ENCODE assay signal across 8 mouse cellular contexts in genomic region chr8:91531971-91532370, GRCm38 (mm10).
DNase-seq lines count a peak whose midpoint lies in the region; ATAC-seq and TF ChIP-seq lines count a peak whose summit lies in the region.

No protein-coding gene starts in this region.

- no peak overlapping the region for H3K4me3 ChIP-seq in heart, embryonic 11.5 days (ENCODE audit: low read depth, low read length)
- H3K4me3 ChIP-seq in bone marrow macrophage, adult 2 months (ENCODE audit: insufficient read depth, low read length): no peak overlapping the region
- H3K4me3 ChIP-seq in forebrain, embryonic 11.5 days (ENCODE audit: low read depth, low read length): no peak overlapping the region
- H3K4me3 ChIP-seq in spleen, adult 2 months (ENCODE audit: extremely low read depth, insufficient read depth, insufficient read length): no peak overlapping the region

- no peaks in the 10 kb centered on the region for H3K9me3 ChIP-seq in heart, embryonic 11.5 days (replicated peaks; ENCODE audit: control insufficient read depth, low read length)
- H3K9me3 ChIP-seq in forebrain, embryonic 11.5 days (ENCODE audit: control insufficient read depth, low read length): no peaks in the 10 kb centered on the region

- peak; percentile 66 for TF ChIP-seq CTCF in bone marrow macrophage, adult 2 months (IDR thresholded peaks at IDR 0.05; ENCODE audit: low read depth, low read length)
- peak; percentile 54; the same call in 1 of the 2 replicates for TF ChIP-seq CTCF in spleen, adult 2 months (IDR thresholded peaks at IDR 0.05; ENCODE audit: extremely low read depth, insufficient read depth, insufficient read length, insufficient replicate concordance)

- peak; percentile 72 to 92 for DNase-seq in heart, adult 18-20 months
- peak; percentile 88 for DNase-seq in forebrain, embryonic 11.5 days (ENCODE audit: low spot score)
- DNase-seq in layer of hippocampus, postnatal 25 days (ENCODE audit: extremely low spot score in 1 of 2, low spot score in 1 of 2): peak; percentile 70 to 95
- DNase-seq in spleen, adult 2 months (ENCODE audit: low read depth in 1 of 2, low spot score in 2 of 2): peak in 1 of 2 experiments; percentile 36

- WGBS in heart, embryonic 11.5 days (ENCODE audit: insufficient replicate concordance): 30% methylated on average over 8 of the region's 8 CpGs
- 31% methylated on average over 8 of the region's 8 CpGs for WGBS in forebrain, embryonic 11.5 days
- 55% methylated on average over 8 of the region's 8 CpGs for WGBS in spleen, adult 2 months

- TF ChIP-seq POLR2A in bone marrow macrophage, adult 2 months (IDR thresholded peaks at IDR 0.05; ENCODE audit: borderline replicate concordance, low read depth, low read length): no peak
- no peak for TF ChIP-seq POLR2A in spleen, adult 2 months (IDR thresholded peaks at IDR 0.05; ENCODE audit: low read depth, low read length)

- ATAC-seq in heart, embryonic 11.5 days (replicated peaks; ENCODE audit: insufficient number of reproducible peaks, low FRiP score, low TSS enrichment): no peak
- no peak for ATAC-seq in forebrain, embryonic 11.5 days (replicated peaks; ENCODE audit: low FRiP score)
- ATAC-seq in hematopoietic stem cell, adult 5-6 weeks (replicated peaks in 1 of 2; ENCODE audit: insufficient read depth in 1 of 2, low FRiP score in 2 of 2, low TSS enrichment in 1 of 2, low read depth in 1 of 2, poor library complexity in 2 of 2, severe bottlenecking in 2 of 2): peak; percentile 53 to 66; a peak in 2 of 4 replicates
- peak; percentile 48; the same call in 1 of the 2 replicates for ATAC-seq in megakaryocyte-erythroid progenitor cell, adult 5-6 weeks (replicated peaks; ENCODE audit: low FRiP score, low TSS enrichment, poor library complexity, severe bottlenecking)

- H3K27ac ChIP-seq in heart, embryonic 11.5 days (ENCODE audit: low read depth, low read length): no peak overlapping the region
- H3K27ac ChIP-seq in bone marrow macrophage, adult 2 months (ENCODE audit: insufficient read depth, low read depth, low read length): no peak overlapping the region
- no peak overlapping the region for H3K27ac ChIP-seq in forebrain, embryonic 11.5 days (ENCODE audit: low read depth, low read length)
- no peak overlapping the region for H3K27ac ChIP-seq in spleen, adult 2 months (ENCODE audit: insufficient read depth, low read length)

- no peaks in the 10 kb centered on the region; the same call in 1 of the 2 replicates for H3K36me3 ChIP-seq in heart, embryonic 11.5 days (ENCODE audit: control insufficient read depth, insufficient read depth, low read length)
- H3K36me3 ChIP-seq in forebrain, embryonic 11.5 days (ENCODE audit: control insufficient read depth, insufficient read depth, low read length): no peaks in the 10 kb centered on the region; the same call in 1 of the 2 replicates
- no peaks in the 10 kb centered on the region for H3K36me3 ChIP-seq in spleen, adult 2 months (ENCODE audit: control insufficient read depth, insufficient read depth, low read length)

- H3K4me2 ChIP-seq in heart, embryonic 11.5 days: no peak overlapping the region
- no peak overlapping the region for H3K4me2 ChIP-seq in forebrain, embryonic 11.5 days (ENCODE audit: low read depth, low read length, severe bottlenecking)

- peaks cover 5% of the 10 kb centered on the region; the same call in 1 of the 2 replicates for H3K4me1 ChIP-seq in heart, embryonic 11.5 days (ENCODE audit: control insufficient read depth, insufficient read depth, low read length)
- H3K4me1 ChIP-seq in bone marrow macrophage, adult 2 months (ENCODE audit: control insufficient read depth, insufficient read depth, low read length): no peaks in the 10 kb centered on the region
- peaks cover 2% of the 10 kb centered on the region; the same call in 1 of the 2 replicates for H3K4me1 ChIP-seq in forebrain, embryonic 11.5 days (replicated peaks; ENCODE audit: control insufficient read depth, insufficient read depth, low read length)
- H3K4me1 ChIP-seq in spleen, adult 2 months (ENCODE audit: control insufficient read depth, insufficient read depth, insufficient read length): no peaks in the 10 kb centered on the region

- H3K27me3 ChIP-seq in heart, embryonic 11.5 days (ENCODE audit: control insufficient read depth, insufficient read depth, low read length): no peaks in the 10 kb centered on the region
- H3K27me3 ChIP-seq in forebrain, embryonic 11.5 days (ENCODE audit: control insufficient read depth, insufficient read depth, low read length): peaks cover 45% of the 10 kb centered on the region
- H3K27me3 ChIP-seq in spleen, adult 2 months (ENCODE audit: control insufficient read depth, insufficient read depth, low read length): no peaks in the 10 kb centered on the region

- H3K9ac ChIP-seq in heart, embryonic 11.5 days (ENCODE audit: low read depth, low read length): no peak overlapping the region
- no peak overlapping the region for H3K9ac ChIP-seq in forebrain, embryonic 11.5 days (ENCODE audit: low read length)

Comparison
In these comparisons a context has a peak if more than half of its experiments do, and no peak if none do; other contexts are left out.
1. ATAC-seq: peak in hematopoietic stem cell, adult 5-6 weeks (2 of 2) and megakaryocyte-erythroid progenitor cell, adult 5-6 weeks (single experiment); none in heart, embryonic 11.5 days (single experiment) and forebrain, embryonic 11.5 days (single experiment).